Mouse (Mus musculus) testis, adult 2 months (tissue): ENCODE measurements around the gene Igsf11. TPM values are rescaled to one million over a fixed set of nuclear protein-coding genes. Genes with fewer than 3 reads are reported as not detected.

Experiments
- H3K27ac ChIP-seq: fragments of 200-500 bp; 2 replicates; pipeline ENCODE4 v1.5.1; 2012; ENCODE audit warnings: low read depth, low read length; ENCODE audit not compliant: control insufficient read depth, insufficient read depth
- H3K27me3 ChIP-seq: fragments of 200-500 bp; 2 replicates; pipeline ENCODE4 v1.6.1; 2012; ENCODE audit warnings: mild to moderate bottlenecking, low read length, moderate library complexity; ENCODE audit not compliant: control insufficient read depth, insufficient read depth
- H3K36me3 ChIP-seq: fragments of 200-500 bp; 2 replicates; pipeline ENCODE4 v1.6.1; 2012; ENCODE audit warnings: mild to moderate bottlenecking, low read length; ENCODE audit not compliant: control insufficient read depth, insufficient read depth
- H3K4me1 ChIP-seq: fragments of 200-500 bp; 2 replicates; pipeline ENCODE4 v1.6.1; 2012; ENCODE audit warnings: low read length; ENCODE audit not compliant: control insufficient read depth, insufficient read depth
- H3K4me3 ChIP-seq: fragments of 200-500 bp; 2 replicates; pipeline ENCODE4 v1.5.1; 2012; ENCODE audit warnings: low read depth, mild to moderate bottlenecking, low read length, moderate library complexity, mixed read lengths; ENCODE audit not compliant: control insufficient read depth
- CTCF ChIP-seq: fragments of 200-500 bp; IDR thresholded peaks from 2 replicates; pipeline ENCODE4 v1.5.1; 2012; ENCODE audit warnings: low read depth, mild to moderate bottlenecking, inconsistent platforms, low read length, moderate library complexity; ENCODE audit not compliant: control insufficient read depth, insufficient read depth, insufficient replicate concordance
- POLR2A ChIP-seq: fragments of 200-500 bp; IDR thresholded peaks from 2 replicates; pipeline ENCODE4 v1.6.1; 2012; ENCODE audit warnings: low read depth, mild to moderate bottlenecking, inconsistent platforms, low read length, moderate library complexity; ENCODE audit not compliant: control insufficient read depth
- polyA plus RNA-seq: library from polyadenylated mRNA; depleted of rRNA; stranded (reverse); fragments of >200 nt; gene quantifications from 2 replicates; pipeline ENCODE4 v1.2.3, GENCODE M21; 2012

Igsf11 gene
- polyA plus RNA-seq, 1 experiment, result 95.5 TPM

- Histone ChIP-seq H3K27me3 (no peaks in the 10 kb centered on the region), H3K4me1 (no peaks in the 10 kb centered on the region; the same call in 1 of the 2 replicates)
- TF ChIP-seq POLR2A, result no peak
- no peak for TF ChIP-seq CTCF
These were observed 7.6 kb downstream of the Igsf11 start for GRCm38 (mm10) chr16:38900024-38900423.

GRCm38 (mm10) chr16:38902111-38902778, 9.8 kb downstream of the Igsf11 start:
- no peaks in the 10 kb centered on the region for H3K36me3 ChIP-seq
- H3K27ac ChIP-seq, result peak overlapping the region; percentile 74
- peak overlapping the region; percentile 97 for H3K4me3 ChIP-seq
- TF ChIP-seq CTCF (peak; percentile 99), POLR2A (peak; percentile 71)
- no peaks in the 10 kb centered on the region for H3K27me3 ChIP-seq
- no peaks in the 10 kb centered on the region for H3K4me1 ChIP-seq

More at GRCm38 (mm10) chr16:38900024-38900423, 7.6 kb downstream of the Igsf11 start:
- H3K36me3 ChIP-seq, result no peaks in the 10 kb centered on the region
- no peak overlapping the region for H3K27ac ChIP-seq
- peak overlapping the region; percentile 42; the same call in 1 of the 2 replicates for H3K4me3 ChIP-seq

DNA sequence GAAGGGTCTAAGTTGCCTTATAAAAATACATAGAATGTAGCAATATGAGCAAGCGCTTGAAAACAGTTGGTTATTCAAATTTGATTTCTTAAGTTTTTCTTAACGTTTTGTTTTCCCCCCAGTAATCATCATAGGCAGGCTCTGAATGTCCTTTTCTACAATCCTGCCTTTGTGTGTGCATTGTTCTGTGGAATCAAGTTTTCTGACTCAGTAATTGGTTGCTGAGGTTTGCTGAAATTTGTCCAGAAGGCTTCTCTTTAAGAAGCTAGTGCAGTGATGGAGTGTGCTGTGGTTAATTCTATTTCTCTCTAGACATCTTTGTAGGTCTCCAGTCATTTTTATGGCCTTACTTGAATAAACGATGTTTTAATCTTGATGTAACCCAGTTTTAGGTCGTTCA, 10.5 kb downstream of the Igsf11 start:
- H3K27ac ChIP-seq, result no peak overlapping the region
- no peaks in the 10 kb centered on the region for H3K4me1 ChIP-seq
- no peaks in the 10 kb centered on the region for H3K27me3 ChIP-seq
- H3K4me3 ChIP-seq, result peak overlapping the region; percentile 59; the same call in 1 of the 2 replicates
- H3K36me3 ChIP-seq, result no peaks in the 10 kb centered on the region
- no peak for TF ChIP-seq CTCF
- TF ChIP-seq POLR2A, result no peak

- Histone ChIP-seq H3K36me3 (no peaks in the 10 kb centered on the region), H3K4me1 (no peaks in the 10 kb centered on the region), H3K27me3 (no peaks in the 10 kb centered on the region), H3K4me3 (no peak overlapping the region), H3K27ac (no peak overlapping the region)
- TF ChIP-seq POLR2A, result no peak
These were observed 11.7 kb downstream of the Igsf11 start for GRCm38 (mm10) chr16:38904202-38904601.

- no peak overlapping the region for H3K27ac ChIP-seq
- TF ChIP-seq CTCF (no peak), POLR2A (no peak)
- H3K4me3 ChIP-seq, result no peak overlapping the region
- H3K4me1 ChIP-seq, result peaks cover 2% of the 10 kb centered on the region; the same call in 1 of the 2 replicates
- no peaks in the 10 kb centered on the region for H3K27me3 ChIP-seq
- no peaks in the 10 kb centered on the region for H3K36me3 ChIP-seq
These were observed 13.4 kb downstream of the Igsf11 start for GRCm38 (mm10) chr16:38905911-38906310.

- H3K4me3 ChIP-seq, result no peak overlapping the region
- TF ChIP-seq POLR2A (no peak), CTCF (no peak)
- no peak overlapping the region for H3K27ac ChIP-seq
- H3K4me1 ChIP-seq, result peaks cover 2% of the 10 kb centered on the region; the same call in 1 of the 2 replicates
- no peaks in the 10 kb centered on the region for H3K27me3 ChIP-seq
- H3K36me3 ChIP-seq, result no peaks in the 10 kb centered on the region
These were observed 15.8 kb downstream of the Igsf11 start for GRCm38 (mm10) chr16:38908304-38908703.

- H3K4me3 ChIP-seq, result no peak overlapping the region
- no peaks in the 10 kb centered on the region for H3K36me3 ChIP-seq
- H3K27me3 ChIP-seq, result no peaks in the 10 kb centered on the region
- H3K27ac ChIP-seq, result peak overlapping the region; percentile 23; the same call in 1 of the 2 replicates
- peaks cover 2% of the 10 kb centered on the region; the same call in 1 of the 2 replicates for H3K4me1 ChIP-seq
- TF ChIP-seq CTCF (no peak), POLR2A (no peak)
These were observed 17.0 kb downstream of the Igsf11 start for GRCm38 (mm10) chr16:38909506-38909905.
